Mouse (Mus musculus) Muller cell, postnatal 12 days (primary cell): Measurements from ENCODE around the gene Tmem82.

Experiments
- DNase-seq: peaks from one replicate; pipeline ENCODE4 v3.0.0-alpha.2; 2015; ENCODE audit errors: inconsistent ontology term

The Tmem82 gene

GRCm38 (mm10) chr4:141641961-141642811, 23.8 kb upstream of the Tmem82 start:
- DNase-seq, result no peak

- peak; percentile 37 for DNase-seq
Observed at GRCm38 (mm10) chr4:141641353-141641771, 22.9 kb upstream of the Tmem82 start.

GRCm38 (mm10) chr4:141639474-141639873, 21.0 kb upstream of the Tmem82 start:
- DNase-seq, result no peak

GRCm38 (mm10) chr4:141636693-141637092, 18.3 kb upstream of the Tmem82 start:
- DNase-seq, result no peak

GRCm38 (mm10) chr4:141635991-141636390, 17.6 kb upstream of the Tmem82 start:
- no peak for DNase-seq

- DNase-seq, result no peak
Observed at GRCm38 (mm10) chr4:141632111-141632873, 13.9 kb upstream of the Tmem82 start.

GRCm38 (mm10) chr4:141631250-141631649, 12.8 kb upstream of the Tmem82 start:
- DNase-seq, result no peak

- DNase-seq, result no peak
Observed at GRCm38 (mm10) chr4:141630021-141630420, 11.6 kb upstream of the Tmem82 start.

- DNase-seq, result no peak
Observed at GRCm38 (mm10) chr4:141628661-141629060, 10.2 kb upstream of the Tmem82 start.

GRCm38 (mm10) chr4:141627502-141627901, 9.1 kb upstream of the Tmem82 start:
- no peak for DNase-seq

GRCm38 (mm10) chr4:141625774-141626550, 7.5 kb upstream of the Tmem82 start:
- DNase-seq, result no peak

GRCm38 (mm10) chr4:141624983-141625773, 6.7 kb upstream of the Tmem82 start:
- no peak for DNase-seq

GRCm38 (mm10) chr4:141624134-141624533, 5.7 kb upstream of the Tmem82 start:
- no peak for DNase-seq

- DNase-seq, result no peak
Observed at GRCm38 (mm10) chr4:141623666-141624065, 5.2 kb upstream of the Tmem82 start, which contains the start of gene Slc25a34. Slc25a34 (minus strand) TSS chr4:141623821.

- no peak for DNase-seq
Observed at GRCm38 (mm10) chr4:141623037-141623436, 4.6 kb upstream of the Tmem82 start.

GRCm38 (mm10) chr4:141622580-141622979, 4.1 kb upstream of the Tmem82 start:
- DNase-seq, result no peak

GRCm38 (mm10) chr4:141622091-141622490, 3.7 kb upstream of the Tmem82 start:
- no peak for DNase-seq

- DNase-seq, result no peak
Observed at GRCm38 (mm10) chr4:141621297-141621696, 2.9 kb upstream of the Tmem82 start.

- no peak for DNase-seq
Observed at GRCm38 (mm10) chr4:141619299-141619883, 958 bp upstream of the Tmem82 start.

- DNase-seq, result no peak
Observed at GRCm38 (mm10) chr4:141617863-141618564, 419 bp downstream of the Tmem82 start.
